Comparison of ENCODE assay signal across 11 mouse cellular contexts in the genomic region with DNA sequence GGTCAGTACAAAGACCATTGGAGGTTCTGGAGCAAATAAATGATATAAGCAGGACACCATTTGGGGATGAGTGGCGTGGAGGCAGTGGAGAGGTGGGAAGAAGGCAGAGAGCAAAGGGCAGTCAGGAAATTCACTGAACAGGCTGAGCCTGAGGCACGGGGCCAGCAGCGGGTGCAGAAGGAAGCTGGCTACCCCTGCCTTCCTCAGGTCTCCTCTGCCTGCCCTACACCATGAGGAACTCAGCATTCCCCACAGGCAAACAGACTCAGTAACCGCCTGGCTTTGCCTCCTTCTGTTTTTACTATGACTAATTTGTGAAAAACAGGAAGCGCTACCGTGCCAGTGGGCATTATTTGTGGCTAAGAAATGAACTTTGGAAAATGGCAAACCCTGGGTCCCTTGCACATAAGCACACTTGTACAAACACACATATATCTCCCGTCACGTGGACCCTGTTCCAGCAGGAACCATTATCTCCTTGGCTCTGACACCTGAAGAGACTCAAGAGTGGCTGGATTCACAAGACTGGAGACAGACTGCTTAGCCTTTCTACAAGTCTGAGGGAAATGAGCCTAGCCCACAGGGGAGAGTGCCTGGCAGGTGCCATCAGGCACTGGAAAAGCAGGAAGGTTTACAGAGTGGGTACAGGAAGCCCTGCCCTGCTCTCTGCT. TPM values are rescaled to one million over a fixed set of nuclear protein-coding genes. Genes with fewer than 3 reads are reported as not detected.
DNase-seq lines count a peak whose midpoint lies in the region; TF ChIP-seq lines count a peak whose summit lies in the region.
"Had no signal": no experiment of that assay in that cellular context is flagged by ENCODE, and none has a peak within 500 bp of the region (broad histone marks: within the 10 kb centered on the region; RNA-seq: fewer than 3 reads in every experiment).

No protein-coding gene starts in this region.

- peaks cover 14% of the 10 kb centered on the region for H3K79me3 ChIP-seq in C2C12 (ENCODE audit: low read depth)

- H3K4me1 ChIP-seq in bone marrow macrophage, adult 2 months (ENCODE audit: control insufficient read depth, insufficient read depth, low read length) = peaks cover 63% of the 10 kb centered on the region

- H3K79me2 ChIP-seq in C2C12 (ENCODE audit: control insufficient read depth, insufficient read depth) (peaks cover 21% of the 10 kb centered on the region), macrophage (ENCODE audit: inconsistent target) (peaks cover 11% of the 10 kb centered on the region; the same call in 1 of the 2 replicates)

- TF ChIP-seq POLR2A in bone marrow macrophage, adult 2 months (IDR thresholded peaks at IDR 0.05; ENCODE audit: borderline replicate concordance, low read depth, low read length) = no peak

- TF ChIP-seq CTCF in layer of hippocampus, adult 2 months (conservative IDR thresholded peaks at IDR 0.05) = no peak
- TF ChIP-seq CTCF in C2C12 (IDR thresholded peaks at IDR 0.05; ENCODE audit: control insufficient read depth, insufficient read depth, insufficient read length) = no peak
- TF ChIP-seq CTCF in bone marrow macrophage, adult 2 months (IDR thresholded peaks at IDR 0.05; ENCODE audit: low read depth, low read length) = no peak

- H3K4me3 ChIP-seq in layer of hippocampus, adult 2 months = no peak overlapping the region
- H3K4me3 ChIP-seq in C2C12 (ENCODE audit: insufficient read depth, poor library complexity, severe bottlenecking) (no peak overlapping the region), macrophage (ENCODE audit: inconsistent target) (no peak overlapping the region)
- no peak overlapping the region for H3K4me3 ChIP-seq in bone marrow macrophage, adult 2 months (ENCODE audit: insufficient read depth, low read length)
- H3K4me3 ChIP-seq: embryonic facial prominence, embryonic 10.5 days; lung, embryonic 15.5 days had no signal

- H3K36me3 ChIP-seq in C2C12 (ENCODE audit: control insufficient read depth, insufficient read depth) (no peaks in the 10 kb centered on the region), macrophage (ENCODE audit: inconsistent target) (no peaks in the 10 kb centered on the region)
- H3K36me3 ChIP-seq: embryonic facial prominence, embryonic 10.5 days; lung, embryonic 15.5 days had no signal

- H3K27ac ChIP-seq in layer of hippocampus, adult 2 months = peak overlapping the region; percentile 6; the same call in 1 of the 2 replicates
- peak overlapping the region; percentile 93 for H3K27ac ChIP-seq in bone marrow macrophage, adult 2 months (ENCODE audit: insufficient read depth, low read depth, low read length)
- peak overlapping the region; percentile 97 for H3K27ac ChIP-seq in macrophage
- H3K27ac ChIP-seq: embryonic facial prominence, embryonic 10.5 days; lung, embryonic 15.5 days had no signal

- H3K27me3 ChIP-seq in C2C12 (ENCODE audit: control insufficient read depth, insufficient read depth, insufficient read length) = no peaks in the 10 kb centered on the region
- H3K27me3 ChIP-seq: lung, embryonic 15.5 days had no signal

- DNase-seq in layer of hippocampus, adult 2 months (ENCODE audit: low spot score in 2 of 2) = no peak
- DNase-seq in layer of hippocampus, adult 9-10 months (ENCODE audit: low spot score) = no peak
- DNase-seq in frontal cortex, adult 2 months (ENCODE audit: extremely low spot score in 1 of 2, low spot score in 1 of 2) = no peak
- DNase-seq in embryo, embryonic 10 days (ENCODE audit: low spot score) = no peak
- DNase-seq: spleen, adult 18-20 months; thymus, postnatal 36 days had no signal

- no peak overlapping the region for H3ac ChIP-seq in C2C12 (ENCODE audit: control insufficient read depth, insufficient read length, low read depth)

- 1% methylated on average over 7 of the region's 8 CpGs for WGBS in macrophage (ENCODE audit: missing documents)

TF ChIP-seq in C2C12, 6 proteins besides CTCF, POLR2A, EP300 and RAD21:
- no peak for TF ChIP-seq MYOG (IDR thresholded peaks at IDR 0.05; ENCODE audit: control insufficient read depth, extremely low read depth, insufficient read length)
- peak; percentile 75 for TF ChIP-seq USF1 (IDR thresholded peaks at IDR 0.05; ENCODE audit: low read depth)
- TF ChIP-seq MYOD1 (IDR thresholded peaks at IDR 0.05; ENCODE audit: control insufficient read depth, insufficient read length, low read depth) = peak; percentile 18
- peak; percentile 6 for TF ChIP-seq MAX (IDR thresholded peaks at IDR 0.05)

RNA-seq across cellular contexts. Expression of gene Dglucy, which starts 2.8 kb away (rescaled TPM):
- 1 to 10 TPM; 6.1 to 8.3 TPM for total RNA-seq in layer of hippocampus, adult 2 months (2021)
- 34.1 TPM for polyA plus RNA-seq in C2C12 (2012; fragmentation: generic; extraction: Trizol)
- polyA plus RNA-seq in bone marrow macrophage, adult 2 months (2012; ENCODE audit: insufficient read depth, insufficient read length, missing spikeins) = 30.9 and 34.1 TPM in 2 replicates
- 100 to 1,000 TPM in 1 of 26 experiments, 10 to 100 TPM in 25; 36.3 to 103 (median 70.4) TPM for total RNA-seq in macrophage (2018; cell fraction: chromatin; rRNA removed)
- 10 to 100 TPM; 19.1 to 35.3 (median 24.2) TPM for total RNA-seq in macrophage (2018; cell fraction: cytosol; rRNA removed)
- 10 to 100 TPM; 28.3 to 63.0 (median 47.1) TPM for total RNA-seq in macrophage (2018; cell fraction: nucleus; rRNA removed)
- polyA plus RNA-seq in macrophage (2018) = 18.9 to 27.9 TPM (median 22.1 TPM) in 3 replicates
- polyA plus RNA-seq in frontal cortex, adult 2 months (2012; rRNA removed) = 7.0 and 9.4 TPM in 2 replicates

RNA-seq across cellular contexts. Expression of gene Rps6ka5, which starts 49.3 kb away (rescaled TPM):
- 10 to 100 TPM; 25.7 to 26.0 TPM for total RNA-seq in layer of hippocampus, adult 2 months (2021)
- 0.92 TPM for polyA plus RNA-seq in C2C12 (2012; fragmentation: generic; extraction: Trizol)
- polyA plus RNA-seq in bone marrow macrophage, adult 2 months (2012; ENCODE audit: insufficient read depth, insufficient read length, missing spikeins) = 13.7 and 15.0 TPM in 2 replicates
- 100 to 1,000 TPM in 1 of 26 experiments, 10 to 100 TPM in 24, 1 to 10 TPM in 1; 9.9 to 131 (median 18.3) TPM for total RNA-seq in macrophage (2018; cell fraction: chromatin; rRNA removed)
- total RNA-seq in macrophage (2018; cell fraction: cytosol; rRNA removed) = 10 to 100 TPM in 1 of 26 experiments, 1 to 10 TPM in 25; 1.8 to 14.1 (median 2.5) TPM
- total RNA-seq in macrophage (2018; cell fraction: nucleus; rRNA removed) = 10 to 100 TPM in 14 of 26 experiments, 1 to 10 TPM in 12; 5.4 to 69.2 (median 10.1) TPM
- polyA plus RNA-seq in macrophage (2018) = 1.5 to 3.5 TPM (median 2.6 TPM) in 3 replicates
- 11.3 and 13.8 TPM in 2 replicates for polyA plus RNA-seq in frontal cortex, adult 2 months (2012; rRNA removed)

Comparison
In these comparisons a context has a peak if more than half of its experiments do, and no peak if none do; other contexts are left out.
1. H3K27ac ChIP-seq: peak in every context shown above with its lines; median percentile 97 in macrophage; 93 in bone marrow macrophage, adult 2 months; 6 in layer of hippocampus, adult 2 months.